Mouse (Mus musculus): ENCODE measurements at regions not wholly inside any gene's neighbourhood (a gene's known extent, or its start where the extent isn't known, plus 50 kb on each side); places are given as distances from the start of the nearest gene placed in this dataset. TPM values are rescaled to one million over a fixed set of nuclear protein-coding genes. Genes with fewer than 3 reads are reported as not detected.

- H3K4me2 ChIP-seq (ENCODE audit: low read depth, low read length, severe bottlenecking): no peak overlapping the region
- ATAC-seq (replicated peaks; ENCODE audit: low FRiP score) (no peak), DNase-seq (ENCODE audit: low spot score) (no peak)
- no peak overlapping the region for H3K9ac ChIP-seq (ENCODE audit: low read length)
- no peaks in the 10 kb centered on the region for H3K9me3 ChIP-seq (ENCODE audit: control insufficient read depth, low read length)
- H3K4me1 ChIP-seq (replicated peaks; ENCODE audit: control insufficient read depth, insufficient read depth, low read length): no peaks in the 10 kb centered on the region
- no peak overlapping the region for H3K27ac ChIP-seq (ENCODE audit: low read depth, low read length)
- no peaks in the 10 kb centered on the region for H3K36me3 ChIP-seq (ENCODE audit: control insufficient read depth, insufficient read depth, low read length)
- H3K27me3 ChIP-seq (ENCODE audit: control insufficient read depth, insufficient read depth, low read length): no peaks in the 10 kb centered on the region
- H3K4me3 ChIP-seq (ENCODE audit: low read depth, low read length): no peak overlapping the region
Measured at GRCm38 (mm10) chr6:70011555-70011954, 780.5 kb downstream of the Rpia start.

Small RNA genes in the stretch of these regions (microRNA-seq; reads per million reads assigned to microRNA genes)
- not detected for gene Gm23694 (ENCODE audit: insufficient number of aligned reads)
- not detected for gene Gm24096 (ENCODE audit: insufficient number of aligned reads)

All from forebrain, embryonic 11.5 days (tissue).